Mouse (Mus musculus) heart, postnatal 0 days (tissue): ENCODE results near the gene Clspn. TPM values are rescaled to one million over a fixed set of nuclear protein-coding genes. Genes with fewer than 3 reads are reported as not detected.

Experiments
- ATAC-seq: fragments of 200-750 bp; cut with Nextera tagmentation; 2 replicates; pipeline ENCODE4 v1.8.0; 2017; ENCODE audit warnings: low read depth, moderate number of reproducible peaks, moderate library complexity; ENCODE audit not compliant: insufficient read depth
- DNase-seq: peaks from one replicate; pipeline ENCODE4 v3.0.0-alpha.2; 2016; ENCODE audit warnings: low spot score
- H3K27ac ChIP-seq: fragments of 300-500 bp; sonication (generic); 2 replicates; pipeline ENCODE4 v1.5.1; 2014; ENCODE audit warnings: low read depth, mild to moderate bottlenecking
- H3K27me3 ChIP-seq: fragments of 300-500 bp; sonication (generic); 2 replicates; pipeline ENCODE4 v1.6.1; 2014; ENCODE audit warnings: low read length, mixed read lengths; ENCODE audit not compliant: control insufficient read depth, insufficient read depth
- H3K36me3 ChIP-seq: fragments of 300-500 bp; sonication (generic); replicated peaks from 2 replicates; pipeline ENCODE4 v1.6.1; 2014; ENCODE audit warnings: low read length, mixed read lengths; ENCODE audit not compliant: control insufficient read depth, insufficient read depth
- H3K4me1 ChIP-seq: fragments of 300-500 bp; sonication (generic); 2 replicates; pipeline ENCODE4 v1.6.1; 2014; ENCODE audit warnings: antibody characterized with exemption; ENCODE audit not compliant: control insufficient read depth, insufficient read depth
- H3K4me2 ChIP-seq: fragments of 300-500 bp; sonication (generic); 2 replicates; pipeline ENCODE4 v1.6.1; 2014; ENCODE audit warnings: low read depth, mild to moderate bottlenecking, low read length, moderate library complexity
- H3K4me3 ChIP-seq: fragments of 300-500 bp; sonication (generic); 2 replicates; pipeline ENCODE4 v1.5.1; 2014; ENCODE audit warnings: low read depth, low read length
- H3K9ac ChIP-seq: fragments of 300-500 bp; sonication (generic); replicated peaks from 2 replicates; pipeline ENCODE4 v1.6.1; 2014; ENCODE audit warnings: low read depth, low read length, mixed read lengths
- H3K9me3 ChIP-seq: fragments of 300-500 bp; sonication (generic); replicated peaks from 2 replicates; pipeline ENCODE4 v1.6.1; 2016; ENCODE audit warnings: low read length; ENCODE audit not compliant: control insufficient read depth
- CTCF ChIP-seq: IDR thresholded peaks from 2 replicates; pipeline ENCODE4 v1.5.1; 2016; ENCODE audit warnings: antibody characterized with exemption, control low read depth, low read depth
- EP300 ChIP-seq: IDR thresholded peaks from 2 replicates; pipeline ENCODE4 v1.6.1; 2016; ENCODE audit warnings: antibody characterized with exemption, low read depth
- WGBS: fragments of 180-500 bp; shearing (Covaris S2); extraction: QIAGEN DNeasy Blood & Tissue Kit; methylation state at CpG from one replicate; pipeline ENCODE4 v1.1.7; 2014; 5-methylcytosine and 5-hydroxymethylcytosine counted together
- polyA plus RNA-seq: library from polyadenylated mRNA; unstranded; fragments of >200 nt; fragmentation: Nextera tagmentation; extraction: Ambion mirVana; gene quantifications from 2 replicates; pipeline ENCODE4 v1.2.1, GENCODE M21; 2015
- total RNA-seq: library from RNA; depleted of rRNA; stranded (reverse); fragments of >200 nt; gene quantifications from 2 replicates; pipeline ENCODE4 v1.2.3, GENCODE M21; 2014; ENCODE audit warnings: low replicate concordance; rRNA removed

Clspn gene
- total RNA-seq (6.9 and 12.9 TPM in 2 replicates), polyA plus RNA-seq (6.0 and 7.0 TPM in 2 replicates)

- ATAC-seq: peak; percentile 96
- no peak within 1 kb of the TSS for H3K27ac ChIP-seq
- under 1% methylated on average over 49 of the region's 54 CpGs for WGBS
These were observed at the start of gene Clspn for GRCm38 (mm10) chr4:126556809-126557711. Clspn (plus strand) TSS chr4:126556935.

DNA sequence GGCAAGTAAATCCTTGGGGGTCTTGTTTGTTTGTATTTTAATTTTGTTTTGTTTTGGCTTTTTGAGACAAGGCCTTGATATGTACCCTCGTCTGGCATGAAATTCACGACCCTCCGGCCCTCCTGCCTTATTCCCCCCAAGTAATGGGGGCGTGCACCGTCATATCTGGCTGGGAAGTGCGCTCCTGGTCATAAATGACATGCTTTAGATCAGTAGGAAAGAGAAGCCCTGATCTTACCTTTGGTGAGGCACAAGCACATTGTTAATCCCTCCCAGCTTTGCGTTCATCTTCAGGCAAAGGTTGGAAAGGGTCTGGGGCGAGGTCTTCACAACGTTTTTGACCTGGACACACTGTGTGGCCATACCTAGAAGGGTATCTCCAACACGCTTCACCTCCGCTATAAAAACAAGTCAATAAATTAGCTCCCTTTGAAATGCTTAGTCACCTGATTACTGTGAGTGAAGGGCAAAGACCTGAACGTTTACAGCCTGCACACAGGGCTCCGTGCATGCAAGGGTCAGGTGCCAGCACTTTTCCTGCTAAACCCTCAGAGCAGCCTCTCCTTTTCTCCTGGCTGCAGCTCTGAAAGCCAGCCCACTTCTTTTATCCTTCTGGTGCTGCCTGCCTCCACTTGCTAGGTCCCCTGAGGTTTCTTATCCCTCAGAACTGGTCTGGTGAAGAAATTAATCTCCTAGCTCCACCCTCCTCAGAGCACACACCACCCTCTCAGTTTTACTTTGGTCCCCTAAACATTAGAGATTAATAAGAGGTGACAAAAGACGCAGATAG is 48.4 kb upstream of the Clspn start:
- H3K27me3 ChIP-seq: no peaks in the 10 kb centered on the region
- TF ChIP-seq EP300 (no peak), CTCF (no peak)
- no peak overlapping the region for H3K9ac ChIP-seq
- no peak for ATAC-seq
- no peak overlapping the region for H3K27ac ChIP-seq
- WGBS: 75% methylated on average over 14 of the region's 14 CpGs
- no peak overlapping the region for H3K4me2 ChIP-seq
- DNase-seq: no peak
- H3K4me3 ChIP-seq: no peak overlapping the region
- peaks cover 11% of the 10 kb centered on the region for H3K36me3 ChIP-seq
- H3K4me1 ChIP-seq: no peaks in the 10 kb centered on the region
- H3K9me3 ChIP-seq: no peaks in the 10 kb centered on the region

More at GRCm38 (mm10) chr4:126556809-126557711, at the start of gene Clspn:
- H3K9me3 ChIP-seq: no peaks in the 10 kb centered on the region
- peak within 1 kb of the TSS; percentile 61 for H3K4me2 ChIP-seq
- peak within 1 kb of the TSS; percentile 59 for H3K4me3 ChIP-seq
- H3K4me1 ChIP-seq: peaks cover 6% of the 10 kb centered on the region; the same call in 1 of the 2 replicates
- H3K9ac ChIP-seq: peak within 1 kb of the TSS; percentile 48
- H3K36me3 ChIP-seq: peaks cover 11% of the 10 kb centered on the region
- TF ChIP-seq CTCF: 0 out of 2 replicates have a peak, but pooled peaks have one; percentile 5
- TF ChIP-seq EP300: no peak
- peak; percentile 88 for DNase-seq
- H3K27me3 ChIP-seq: no peaks in the 10 kb centered on the region

- H3K27ac ChIP-seq: no peak overlapping the region
- no peaks in the 10 kb centered on the region for H3K9me3 ChIP-seq
- TF ChIP-seq CTCF (no peak), EP300 (no peak)
- DNase-seq: no peak
- no peak overlapping the region for H3K9ac ChIP-seq
- no peak overlapping the region for H3K4me2 ChIP-seq
- peaks cover 11% of the 10 kb centered on the region for H3K36me3 ChIP-seq
- H3K27me3 ChIP-seq: no peaks in the 10 kb centered on the region
- 90% methylated on average over 2 of the region's 2 CpGs for WGBS
- ATAC-seq: no peak
- H3K4me1 ChIP-seq: no peaks in the 10 kb centered on the region
- no peak overlapping the region for H3K4me3 ChIP-seq
These were observed 47.7 kb upstream of the Clspn start for GRCm38 (mm10) chr4:126509072-126509471.

DNA sequence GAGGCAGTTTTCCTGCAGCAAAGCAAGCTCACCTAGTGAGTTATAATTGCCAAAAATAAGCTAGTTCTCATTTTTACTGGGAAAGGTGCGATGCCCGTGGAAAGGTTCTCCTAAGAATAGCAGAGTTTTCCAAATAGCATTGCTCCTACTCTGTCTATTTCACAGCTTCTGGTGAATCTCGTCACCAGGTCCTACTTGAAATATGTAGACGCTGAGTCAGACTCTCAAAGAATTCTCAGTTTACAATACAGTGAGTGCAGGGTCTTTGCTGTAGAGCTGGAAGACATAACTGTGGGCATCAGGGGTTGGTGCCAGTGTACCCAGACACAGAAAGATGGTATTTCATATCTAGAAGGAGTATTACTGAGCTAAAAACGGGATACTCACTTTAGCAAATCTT is 45.7 kb upstream of the Clspn start:
- no peaks in the 10 kb centered on the region for H3K4me1 ChIP-seq
- TF ChIP-seq EP300: no peak
- TF ChIP-seq CTCF: no peak
- no peak overlapping the region for H3K4me3 ChIP-seq
- no peaks in the 10 kb centered on the region for H3K9me3 ChIP-seq
- no peak for ATAC-seq
- WGBS: 77% methylated on average over 5 of the region's 5 CpGs
- H3K36me3 ChIP-seq: peaks cover 11% of the 10 kb centered on the region
- H3K4me2 ChIP-seq: no peak overlapping the region
- no peak overlapping the region for H3K27ac ChIP-seq
- no peaks in the 10 kb centered on the region for H3K27me3 ChIP-seq
- no peak overlapping the region for H3K9ac ChIP-seq
- DNase-seq: no peak

- DNase-seq (no peak), ATAC-seq (no peak)
- TF ChIP-seq EP300 (no peak), CTCF (no peak)
- Histone ChIP-seq H3K27me3 (no peaks in the 10 kb centered on the region), H3K4me3 (no peak overlapping the region), H3K4me1 (no peaks in the 10 kb centered on the region), H3K9me3 (no peaks in the 10 kb centered on the region), H3K27ac (no peak overlapping the region), H3K36me3 (no peaks in the 10 kb centered on the region), H3K9ac (no peak overlapping the region), H3K4me2 (no peak overlapping the region)
- WGBS: 79% methylated on average over 6 of the region's 6 CpGs
These were observed 44.2 kb upstream of the Clspn start for GRCm38 (mm10) chr4:126512308-126513066.
